7 mouse cellular contexts compared by ENCODE assay signal in genomic region chr9:20544070-20544821, GRCm38 (mm10). TPM values are rescaled to one million over a fixed set of nuclear protein-coding genes. Genes with fewer than 3 reads are reported as not detected.
DNase-seq lines count a peak whose midpoint lies in the region; ATAC-seq and TF ChIP-seq lines count a peak whose summit lies in the region.

No protein-coding gene starts in this region.

- TF ChIP-seq CTCF in brain, embryonic 14.5 days (IDR thresholded peaks at IDR 0.05; ENCODE audit: borderline replicate concordance, extremely low read depth, insufficient read depth, insufficient read length) = peak; percentile 26; the same call in 1 of the 2 replicates

- peak overlapping the region; percentile 63 for H3K9ac ChIP-seq in heart, embryonic 12.5 days
- H3K9ac ChIP-seq in kidney, embryonic 15.5 days = peak overlapping the region; percentile 44
- peak overlapping the region; percentile 71 for H3K9ac ChIP-seq in limb, embryonic 14.5 days (ENCODE audit: low read depth, low read length, severe bottlenecking)
- H3K9ac ChIP-seq in midbrain, embryonic 15.5 days = peak overlapping the region; percentile 52

- WGBS in heart, embryonic 12.5 days = 2% methylated on average over 43 of the region's 43 CpGs
- 1% methylated on average over 43 of the region's 43 CpGs for WGBS in kidney, embryonic 15.5 days
- WGBS in limb, embryonic 14.5 days = 2% methylated on average over 42 of the region's 43 CpGs
- WGBS in midbrain, embryonic 15.5 days = 1% methylated on average over 43 of the region's 43 CpGs

- ATAC-seq in erythroid progenitor cell, adult 5-6 weeks (replicated peaks; ENCODE audit: low FRiP score, poor library complexity, severe bottlenecking) = peak; percentile 49; the same call in 1 of the 2 replicates
- ATAC-seq in heart, embryonic 12.5 days (ENCODE audit: insufficient number of reproducible peaks, low FRiP score) = peak; percentile 94
- ATAC-seq in kidney, embryonic 15.5 days (replicated peaks; ENCODE audit: low FRiP score) = peak; percentile 95
- ATAC-seq in limb, embryonic 14.5 days (ENCODE audit: low FRiP score, low read depth) = peak; percentile 92
- ATAC-seq in midbrain, embryonic 15.5 days (replicated peaks) = peak; percentile 97

- DNase-seq in brain, embryonic 14.5 days (ENCODE audit: low read depth) = peak; percentile 94
- peak; percentile 89 for DNase-seq in limb, embryonic 14.5 days (ENCODE audit: low spot score)
- peak; percentile 54 to 63 for DNase-seq in spleen, adult 18-20 months

- no peaks in the 10 kb centered on the region for H3K9me3 ChIP-seq in heart, embryonic 12.5 days (replicated peaks)
- no peaks in the 10 kb centered on the region for H3K9me3 ChIP-seq in kidney, embryonic 15.5 days (replicated peaks)
- no peaks in the 10 kb centered on the region for H3K9me3 ChIP-seq in limb, embryonic 14.5 days (ENCODE audit: control insufficient read depth, low read length)
- no peaks in the 10 kb centered on the region for H3K9me3 ChIP-seq in midbrain, embryonic 15.5 days

- H3K27ac ChIP-seq in heart, embryonic 12.5 days (ENCODE audit: poor library complexity, severe bottlenecking) = peak overlapping the region; percentile 82
- peak overlapping the region; percentile 91 for H3K27ac ChIP-seq in kidney, embryonic 15.5 days
- H3K27ac ChIP-seq in limb, embryonic 14.5 days (replicated peaks; ENCODE audit: low read depth, low read length) = peak overlapping the region; percentile 92
- peak overlapping the region; percentile 92 for H3K27ac ChIP-seq in midbrain, embryonic 15.5 days

- peak overlapping the region; percentile 54 for H3K4me3 ChIP-seq in heart, embryonic 12.5 days
- H3K4me3 ChIP-seq in kidney, embryonic 15.5 days (replicated peaks) = peak overlapping the region; percentile 51
- H3K4me3 ChIP-seq in limb, embryonic 14.5 days (replicated peaks; ENCODE audit: low read length) = peak overlapping the region; percentile 47
- peak overlapping the region; percentile 45 for H3K4me3 ChIP-seq in midbrain, embryonic 15.5 days

- peak overlapping the region; percentile 85 for H3K4me2 ChIP-seq in heart, embryonic 12.5 days
- peak overlapping the region; percentile 82 for H3K4me2 ChIP-seq in kidney, embryonic 15.5 days
- H3K4me2 ChIP-seq in limb, embryonic 14.5 days (replicated peaks; ENCODE audit: low read depth, low read length, severe bottlenecking) = peak overlapping the region; percentile 85
- H3K4me2 ChIP-seq in midbrain, embryonic 15.5 days = peak overlapping the region; percentile 83

- 0 out of 2 replicates have a peak, but pooled peaks cover 3% of the 10 kb centered on the region for H3K27me3 ChIP-seq in heart, embryonic 12.5 days (replicated peaks)
- H3K27me3 ChIP-seq in kidney, embryonic 15.5 days = 0 out of 2 replicates have a peak, but pooled peaks cover 3% of the 10 kb centered on the region
- no peaks in the 10 kb centered on the region for H3K27me3 ChIP-seq in limb, embryonic 14.5 days (ENCODE audit: control insufficient read depth, insufficient read depth, low read length)
- H3K27me3 ChIP-seq in midbrain, embryonic 15.5 days (replicated peaks) = no peaks in the 10 kb centered on the region; the same call in none of the 2 replicates

- TF ChIP-seq POLR2A in brain, embryonic 14.5 days (IDR thresholded peaks at IDR 0.05; ENCODE audit: borderline replicate concordance, extremely low read depth, insufficient read depth, insufficient read length, poor library complexity, severe bottlenecking) = 0 out of 2 replicates have a peak, but pooled peaks have one; percentile 34
- TF ChIP-seq POLR2A in limb, embryonic 14.5 days (IDR thresholded peaks at IDR 0.05; ENCODE audit: borderline replicate concordance, extremely low read depth, insufficient read depth, insufficient read length) = peak; percentile 19; the same call in 1 of the 2 replicates

- H3K36me3 ChIP-seq in heart, embryonic 12.5 days = no peaks in the 10 kb centered on the region
- no peaks in the 10 kb centered on the region for H3K36me3 ChIP-seq in kidney, embryonic 15.5 days
- H3K36me3 ChIP-seq in limb, embryonic 14.5 days (ENCODE audit: control insufficient read depth, insufficient read depth, low read length) = no peaks in the 10 kb centered on the region
- no peaks in the 10 kb centered on the region for H3K36me3 ChIP-seq in midbrain, embryonic 15.5 days (replicated peaks)

- no peaks in the 10 kb centered on the region for H3K4me1 ChIP-seq in heart, embryonic 12.5 days (replicated peaks)
- peaks cover 15% of the 10 kb centered on the region for H3K4me1 ChIP-seq in kidney, embryonic 15.5 days
- H3K4me1 ChIP-seq in limb, embryonic 14.5 days (ENCODE audit: control insufficient read depth, insufficient read depth, low read length) = no peaks in the 10 kb centered on the region
- peaks cover 13% of the 10 kb centered on the region for H3K4me1 ChIP-seq in midbrain, embryonic 15.5 days

RNA-seq across cellular contexts. Expression of gene Zfp266, which starts 23.0 kb away (rescaled TPM):
- polyA plus RNA-seq in brain, embryonic 14.5 days (2012; rRNA removed) = 50.5 and 56.4 TPM in 2 replicates
- 10.9 and 20.9 TPM in 2 replicates for total RNA-seq in erythroid progenitor cell, adult 5-6 weeks (2015; ENCODE audit: low replicate concordance)
- 8.7 and 10.1 TPM in 2 replicates for total RNA-seq in erythroid progenitor cell, adult 5-6 weeks (2017; ENCODE audit: low replicate concordance)
- polyA plus RNA-seq in heart, embryonic 12.5 days (2016; fragmentation: Nextera tagmentation; extraction: Ambion mirVana) = 62.1 and 62.2 TPM in 2 replicates
- polyA plus RNA-seq in kidney, embryonic 15.5 days (2015; fragmentation: Nextera tagmentation; extraction: Ambion mirVana) = 102 and 107 TPM in 2 replicates
- polyA plus RNA-seq in limb, embryonic 14.5 days (2012; rRNA removed) = 43.1 and 43.5 TPM in 2 replicates
- 92.4 and 95.5 TPM in 2 replicates for polyA plus RNA-seq in limb, embryonic 14.5 days (2014; fragmentation: Nextera tagmentation; extraction: Ambion mirVana)
- 117 and 124 TPM in 2 replicates for polyA plus RNA-seq in midbrain, embryonic 15.5 days (2015; fragmentation: Nextera tagmentation; extraction: Ambion mirVana)

RNA-seq across cellular contexts. Expression of gene Zfp846, which starts 36.8 kb away (rescaled TPM):
- 22.5 and 26.5 TPM in 2 replicates for polyA plus RNA-seq in brain, embryonic 14.5 days (2012; rRNA removed)
- total RNA-seq in erythroid progenitor cell, adult 5-6 weeks (2015; ENCODE audit: low replicate concordance) = 1.8 and 4.2 TPM in 2 replicates
- total RNA-seq in erythroid progenitor cell, adult 5-6 weeks (2017; ENCODE audit: low replicate concordance) = 0.77 and 5.4 TPM in 2 replicates
- polyA plus RNA-seq in heart, embryonic 12.5 days (2016; fragmentation: Nextera tagmentation; extraction: Ambion mirVana) = 10.1 and 10.7 TPM in 2 replicates
- polyA plus RNA-seq in kidney, embryonic 15.5 days (2015; fragmentation: Nextera tagmentation; extraction: Ambion mirVana) = 15.7 and 16.4 TPM in 2 replicates
- polyA plus RNA-seq in limb, embryonic 14.5 days (2012; rRNA removed) = 10.6 and 13.1 TPM in 2 replicates
- polyA plus RNA-seq in limb, embryonic 14.5 days (2014; fragmentation: Nextera tagmentation; extraction: Ambion mirVana) = 18.2 and 20.0 TPM in 2 replicates
- polyA plus RNA-seq in midbrain, embryonic 15.5 days (2015; fragmentation: Nextera tagmentation; extraction: Ambion mirVana) = 49.1 and 60.5 TPM in 2 replicates

RNA-seq across cellular contexts. Expression of gene Zfp426, which starts 51.7 kb away (rescaled TPM):
- 25.3 and 29.1 TPM in 2 replicates for polyA plus RNA-seq in brain, embryonic 14.5 days (2012; rRNA removed)
- total RNA-seq in erythroid progenitor cell, adult 5-6 weeks (2015; ENCODE audit: low replicate concordance) = 19.3 and 24.1 TPM in 2 replicates
- 11.6 and 23.1 TPM in 2 replicates for total RNA-seq in erythroid progenitor cell, adult 5-6 weeks (2017; ENCODE audit: low replicate concordance)
- polyA plus RNA-seq in heart, embryonic 12.5 days (2016; fragmentation: Nextera tagmentation; extraction: Ambion mirVana) = 12.4 and 14.0 TPM in 2 replicates
- 20.0 and 20.3 TPM in 2 replicates for polyA plus RNA-seq in kidney, embryonic 15.5 days (2015; fragmentation: Nextera tagmentation; extraction: Ambion mirVana)
- 12.0 and 17.4 TPM in 2 replicates for polyA plus RNA-seq in limb, embryonic 14.5 days (2012; rRNA removed)
- polyA plus RNA-seq in limb, embryonic 14.5 days (2014; fragmentation: Nextera tagmentation; extraction: Ambion mirVana) = 24.1 and 25.5 TPM in 2 replicates
- polyA plus RNA-seq in midbrain, embryonic 15.5 days (2015; fragmentation: Nextera tagmentation; extraction: Ambion mirVana) = 30.7 and 31.0 TPM in 2 replicates

Comparison
In these comparisons a context has a peak if more than half of its experiments do, and no peak if none do; other contexts are left out.
1. Peak in every context shown above with its lines: DNase-seq, ATAC-seq, H3K4me3 ChIP-seq and H3K27ac ChIP-seq.